Mouse (Mus musculus) brain, embryonic 14.5 days (tissue): Measurements from ENCODE around the gene Dnajb1.

Experiments used
- CTCF ChIP-seq: fragments of 200-500 bp; IDR thresholded peaks from 2 replicates; pipeline ENCODE4 v1.5.1; 2012; ENCODE audit warnings: inconsistent platforms, mild to moderate bottlenecking, moderate library complexity, borderline replicate concordance; ENCODE audit not compliant: insufficient read depth, insufficient read length; ENCODE audit errors: extremely low read depth
- POLR2A ChIP-seq: fragments of 200-500 bp; IDR thresholded peaks from 2 replicates; pipeline ENCODE4 v1.6.1; 2012; ENCODE audit warnings: mild to moderate bottlenecking, inconsistent platforms, borderline replicate concordance; ENCODE audit not compliant: poor library complexity, insufficient read depth, insufficient read length, severe bottlenecking; ENCODE audit errors: extremely low read depth

DNA sequence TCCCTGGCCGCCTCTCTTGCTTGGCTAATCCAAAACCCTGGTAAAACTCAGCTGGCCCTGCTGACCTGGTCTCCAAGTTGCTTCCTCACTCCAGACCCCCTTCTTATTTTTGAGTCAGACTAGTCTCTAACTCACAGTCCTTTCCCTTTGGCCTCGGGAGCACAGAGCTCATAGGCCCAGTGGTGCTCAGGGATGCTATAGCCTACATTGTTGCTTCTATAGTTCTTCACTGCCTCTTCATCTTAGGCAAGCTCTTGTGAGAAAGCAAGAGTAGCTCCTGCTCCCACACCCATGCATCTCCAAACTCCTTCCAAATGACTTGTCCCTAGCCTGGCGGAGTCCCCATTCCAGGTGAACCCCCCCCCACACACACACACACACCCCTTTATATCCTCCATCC lies 40.3 kb upstream of the Dnajb1 start:
- TF ChIP-seq POLR2A (no peak), CTCF (no peak)
